Mouse (Mus musculus) urinary bladder, adult 2 months (tissue): ENCODE results near the gene Casp8. TPM values are rescaled to one million over a fixed set of nuclear protein-coding genes. Genes with fewer than 3 reads are reported as not detected.
"Not testable (repeated sequence)": the region's sequence is repeated elsewhere in the genome, so short reads cannot be mapped to it uniquely, and the experiment has no call there.

Source experiments
- DNase-seq: peaks from one replicate; pipeline ENCODE4 v3.0.0; 2022; ENCODE audit warnings: low spot score
- polyA plus RNA-seq: library from polyadenylated mRNA; depleted of rRNA; stranded (reverse); fragments of >200 nt; gene quantifications from 2 replicates; pipeline ENCODE4 v1.2.3, GENCODE M21; 2012; rRNA removed

The Casp8 gene
- 16.2 and 20.7 TPM in 2 replicates for polyA plus RNA-seq

DNA sequence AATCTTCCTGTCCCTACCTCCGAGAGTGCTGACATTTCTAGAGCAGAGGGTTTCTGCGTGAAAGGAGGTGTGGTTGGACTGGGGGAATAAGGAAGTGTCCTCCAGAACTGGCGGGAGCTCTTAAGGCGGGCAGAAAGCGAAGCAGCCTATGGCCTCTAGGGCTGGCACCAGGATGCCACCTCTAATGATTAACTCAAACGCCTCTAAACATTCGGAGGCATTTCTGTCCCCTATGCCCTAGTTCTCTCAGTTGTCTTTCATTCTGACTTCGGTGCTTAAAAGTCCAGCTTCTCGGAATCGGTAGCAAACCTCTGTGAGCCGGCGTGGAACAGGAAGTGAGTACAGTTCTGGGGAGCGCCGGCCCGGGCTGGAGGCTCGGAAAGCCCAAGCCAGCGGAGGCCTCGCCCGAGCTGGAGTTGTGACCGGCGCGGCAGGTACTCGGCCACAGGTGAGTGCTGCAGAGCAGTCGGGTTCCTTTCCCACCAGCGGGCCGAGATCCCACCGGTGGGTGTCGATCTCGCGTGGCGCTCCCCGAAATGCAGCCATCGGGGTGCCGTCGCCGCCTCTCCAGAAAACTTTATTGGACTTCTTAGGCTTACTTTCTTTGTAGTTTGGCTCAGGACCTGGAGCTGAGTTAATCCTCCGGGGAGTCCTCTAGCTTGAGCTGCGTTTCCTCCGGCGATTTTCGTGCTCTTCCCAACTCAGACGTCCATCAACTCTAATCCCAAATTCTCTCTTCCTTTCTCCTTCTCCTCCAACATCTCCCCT lies at the start of gene Casp8:
TSS of gene Casp8 (plus strand) at position 84 of the 768 bp plus-strand sequence.
- DNase-seq = peak; percentile 46

DNA sequence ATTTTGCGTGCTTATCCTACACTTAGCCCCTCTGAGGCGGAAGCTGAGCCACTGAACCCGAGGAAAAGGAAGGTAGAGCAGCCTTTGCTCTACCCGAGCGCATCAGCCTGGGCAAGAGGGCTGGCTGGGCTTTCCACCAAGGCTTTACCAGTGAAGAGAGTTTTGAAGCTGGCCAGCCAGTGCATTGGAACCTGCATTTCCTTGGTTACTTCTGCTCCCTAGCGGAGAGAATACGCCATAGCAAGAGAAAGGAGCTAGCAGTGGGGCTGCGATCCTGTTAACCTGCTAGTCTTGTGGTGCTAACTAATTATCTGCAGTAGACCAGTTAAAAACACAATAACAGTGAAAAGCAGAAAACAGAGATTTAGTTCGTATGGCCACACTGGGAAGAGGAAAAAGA lies 48.3 kb upstream of the Casp8 start:
- no peak for DNase-seq

DNA sequence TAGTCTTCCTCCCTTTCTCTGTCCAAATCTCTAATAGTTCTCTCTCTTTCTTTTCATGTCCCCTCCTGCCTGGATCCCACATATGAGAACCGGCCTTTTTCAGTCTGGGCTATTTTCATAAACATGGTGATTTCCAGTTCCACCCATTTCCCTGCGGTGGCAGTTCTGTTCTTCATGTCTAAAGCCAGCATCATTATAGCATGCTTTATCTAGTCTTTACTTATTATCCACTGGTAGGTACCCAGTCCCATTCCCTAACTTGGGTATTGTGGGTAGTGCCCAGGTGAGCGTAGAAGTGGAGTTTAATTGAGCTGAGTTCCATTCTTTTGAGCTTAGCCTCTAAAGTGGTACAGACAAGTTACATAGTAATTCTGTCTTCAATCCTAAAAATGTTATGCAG lies 35.7 kb upstream of the Casp8 start:
- no peak for DNase-seq

DNA sequence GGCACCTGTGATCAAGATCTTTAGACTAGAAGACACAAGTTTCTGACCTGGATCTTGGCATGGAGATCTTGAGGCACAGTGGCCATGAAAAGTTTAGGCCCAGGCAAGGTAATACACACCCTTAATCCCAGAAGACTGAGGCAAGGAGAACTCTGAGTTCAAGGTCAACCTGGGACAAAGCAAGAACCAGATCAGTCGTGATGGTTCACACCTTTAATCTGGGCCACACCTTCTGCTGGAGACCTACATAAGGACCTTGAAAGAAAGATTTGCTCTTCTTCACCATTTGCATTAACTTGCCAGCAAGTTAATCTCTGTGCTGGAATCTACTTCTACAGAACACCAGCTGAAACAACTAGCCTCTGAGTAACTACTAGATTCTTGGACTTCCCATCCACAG lies 34.6 kb upstream of the Casp8 start:
- DNase-seq = no peak

DNA sequence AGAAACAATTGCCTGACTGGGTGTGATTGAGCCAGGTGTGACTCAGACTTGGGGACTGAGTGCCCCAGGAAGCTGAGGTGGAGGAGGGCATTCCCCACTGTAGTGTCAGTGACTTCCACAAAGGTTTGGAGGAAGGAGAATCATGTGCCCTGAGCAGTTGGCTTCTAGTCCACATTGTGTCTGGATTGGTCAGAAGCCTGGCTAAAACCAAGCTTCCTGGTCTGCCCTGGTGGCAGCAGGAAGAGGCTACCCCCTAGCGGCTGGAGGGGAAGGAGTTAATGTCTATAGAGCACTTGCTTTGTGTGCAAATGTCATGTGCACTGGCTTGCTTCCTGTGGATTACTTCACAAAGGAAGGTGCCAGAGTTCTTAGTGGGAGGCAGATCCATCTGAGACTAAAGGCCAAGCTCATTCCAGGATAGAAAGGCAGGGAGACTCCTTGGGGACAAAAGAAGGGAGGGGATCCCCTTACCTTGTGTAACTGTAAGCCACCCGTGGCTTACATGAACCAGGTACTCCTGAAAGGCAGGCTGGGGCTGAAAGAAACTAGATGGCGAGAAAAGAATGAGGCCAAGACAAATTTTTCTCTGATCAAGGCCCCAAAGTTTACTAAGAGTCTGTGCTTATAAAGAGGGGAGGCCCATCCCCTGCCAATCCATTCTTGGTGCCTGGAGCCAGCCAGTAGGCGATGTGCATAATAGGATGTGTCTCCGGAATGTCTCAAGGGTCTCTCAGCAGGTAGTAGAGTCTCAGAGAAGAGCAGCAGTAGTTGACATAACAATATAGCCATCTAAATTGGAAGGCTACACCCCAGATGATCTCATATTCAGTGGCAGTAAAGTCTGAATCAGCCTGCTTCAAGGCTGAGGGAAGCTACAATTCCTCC lies 33.5 kb upstream of the Casp8 start:
- not testable (repeated sequence) for DNase-seq

DNA sequence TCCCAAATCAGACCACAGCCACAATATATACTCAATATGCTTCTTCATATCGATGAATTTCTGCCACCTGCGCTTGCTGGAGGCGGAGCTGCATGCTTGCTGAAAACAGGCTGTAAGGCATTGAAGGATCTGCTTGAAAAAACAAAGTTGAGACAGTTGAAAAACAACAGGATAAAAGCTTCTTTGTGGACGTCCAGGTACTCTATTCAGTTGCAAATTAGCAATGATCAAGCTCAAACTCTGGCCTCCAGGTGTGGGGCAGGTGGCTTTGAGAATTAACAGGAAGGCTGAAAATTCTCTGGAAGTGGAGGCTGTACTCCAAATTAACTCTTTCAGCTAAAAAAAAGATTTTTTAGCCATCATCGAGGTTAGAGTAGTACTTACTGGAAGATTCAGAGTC lies 32.6 kb upstream of the Casp8 start:
- DNase-seq = no peak

DNA sequence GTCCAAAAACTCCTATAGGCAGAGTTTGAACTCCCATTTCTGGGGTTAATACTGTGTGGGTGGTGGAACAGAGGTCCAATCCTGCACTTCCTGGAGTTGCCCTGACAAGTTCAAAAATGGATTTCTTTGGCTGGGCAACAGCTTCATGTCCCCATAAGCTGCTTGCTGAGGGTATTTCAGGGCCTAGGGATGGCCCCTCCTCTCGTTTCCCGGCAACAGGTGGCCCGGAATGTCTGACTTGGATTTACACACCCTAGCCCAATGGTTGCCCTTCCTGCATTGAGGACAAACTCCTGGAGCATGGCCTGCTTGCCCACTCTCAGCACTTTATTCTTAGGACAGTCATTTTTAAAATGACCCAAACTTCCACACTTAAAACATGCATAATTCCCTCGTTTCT lies 28.7 kb upstream of the Casp8 start:
- DNase-seq = not testable (repeated sequence)

DNA sequence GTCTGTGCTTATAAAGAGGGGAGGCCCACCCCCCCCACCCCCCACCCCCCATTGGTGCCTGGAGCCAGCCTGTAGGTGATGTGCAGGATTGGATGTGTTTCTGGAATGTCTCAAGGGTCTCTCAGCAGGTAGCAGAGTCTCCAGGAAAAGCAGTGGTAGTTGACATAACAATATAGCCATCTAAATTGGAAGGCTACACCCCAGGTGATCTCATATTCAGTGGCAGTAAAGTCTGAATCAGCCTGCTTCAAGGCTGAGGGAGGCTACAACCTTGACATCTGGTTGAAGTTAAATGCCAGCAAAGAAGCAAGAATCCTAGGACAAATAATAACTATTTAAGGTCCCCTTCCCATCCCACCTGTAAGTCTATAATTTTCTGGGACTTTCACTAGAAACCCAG lies 26.0 kb upstream of the Casp8 start:
- no peak for DNase-seq

DNA sequence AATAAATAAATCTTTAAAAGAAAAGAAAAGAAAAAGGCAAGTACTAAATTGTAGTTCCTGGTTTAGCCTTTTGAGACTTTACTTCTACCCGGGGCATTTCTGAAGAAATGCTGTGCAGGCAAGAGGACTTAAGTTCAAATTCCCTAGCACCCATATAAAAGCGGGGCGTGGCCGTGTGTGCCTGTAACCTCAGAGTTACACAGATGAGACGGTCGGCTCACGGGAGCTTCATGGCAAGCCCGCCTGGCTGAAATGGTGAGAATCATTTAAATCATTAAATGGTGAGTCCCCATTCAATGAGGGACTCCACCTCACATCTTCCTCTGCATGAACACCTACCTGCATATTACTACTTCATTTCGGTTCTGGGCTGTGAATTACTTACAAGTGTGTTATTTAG lies 25.5 kb upstream of the Casp8 start:
- DNase-seq = no peak

DNA sequence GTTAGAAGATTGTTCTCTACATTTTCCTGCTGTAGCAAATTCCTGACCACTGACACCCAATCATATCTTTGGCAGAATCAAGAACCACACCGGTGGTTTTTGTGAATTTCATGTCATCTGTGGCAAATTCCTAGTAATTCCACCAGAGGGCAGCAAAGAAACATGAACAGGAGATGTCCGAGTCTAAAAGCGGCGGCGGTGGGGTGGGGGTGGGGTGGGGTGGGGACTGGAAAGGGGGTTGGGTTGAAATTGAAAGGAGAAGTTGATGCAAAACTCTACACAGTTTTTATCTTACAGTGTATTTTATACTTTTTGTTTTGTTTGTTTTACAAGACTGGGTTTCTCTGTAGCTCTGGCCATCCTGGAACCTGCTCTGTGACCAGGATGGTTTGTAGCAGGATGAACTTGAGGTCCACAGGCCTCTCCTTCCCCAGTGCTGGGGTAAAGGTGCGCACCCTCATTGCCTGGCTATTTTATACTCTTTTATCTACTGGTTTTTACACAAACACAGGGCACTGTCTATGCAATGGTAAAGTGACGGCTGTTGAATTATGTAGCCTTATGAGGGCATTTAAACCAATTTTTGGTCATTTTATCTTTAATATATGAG lies 25.0 kb upstream of the Casp8 start:
- DNase-seq = no peak

DNA sequence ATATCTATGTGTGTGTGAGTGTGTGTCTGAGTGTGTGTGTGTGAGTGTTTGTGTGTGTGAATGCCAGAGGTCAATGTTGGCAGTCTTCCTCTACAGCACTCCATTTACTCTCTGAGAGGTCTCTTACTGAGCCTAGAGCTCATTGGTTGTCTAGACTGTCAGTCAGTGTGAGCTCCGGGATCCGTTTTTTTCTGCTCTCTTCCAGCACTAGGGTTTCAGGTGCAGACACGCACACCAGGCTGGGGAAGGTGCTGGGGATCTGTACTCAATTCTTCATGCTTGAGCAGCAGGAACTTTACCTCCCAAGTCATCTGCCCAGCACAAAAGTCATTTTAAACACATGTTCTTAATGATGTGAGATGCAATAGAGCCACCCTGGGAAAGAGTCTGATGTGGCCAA lies 23.1 kb upstream of the Casp8 start:
- no peak for DNase-seq

DNA sequence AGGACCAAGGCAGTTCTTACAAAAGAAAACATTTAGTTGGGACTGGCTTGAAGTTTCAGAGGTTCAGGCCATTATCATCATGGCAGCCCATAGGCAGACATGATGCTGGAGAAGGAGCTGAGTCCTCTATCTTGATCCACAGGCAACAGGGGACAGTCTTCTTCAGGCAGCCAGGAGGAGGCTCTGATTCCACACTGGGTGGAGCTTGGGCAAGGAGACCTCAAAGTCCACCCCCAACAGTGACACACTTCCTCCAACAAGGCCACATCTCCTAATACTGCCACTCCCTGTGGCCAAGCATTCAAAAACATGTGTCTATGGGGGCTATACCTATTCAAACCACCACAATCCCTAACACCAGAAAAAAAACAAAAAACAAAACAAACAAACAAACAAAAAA lies 21.9 kb upstream of the Casp8 start:
- no peak for DNase-seq

DNA sequence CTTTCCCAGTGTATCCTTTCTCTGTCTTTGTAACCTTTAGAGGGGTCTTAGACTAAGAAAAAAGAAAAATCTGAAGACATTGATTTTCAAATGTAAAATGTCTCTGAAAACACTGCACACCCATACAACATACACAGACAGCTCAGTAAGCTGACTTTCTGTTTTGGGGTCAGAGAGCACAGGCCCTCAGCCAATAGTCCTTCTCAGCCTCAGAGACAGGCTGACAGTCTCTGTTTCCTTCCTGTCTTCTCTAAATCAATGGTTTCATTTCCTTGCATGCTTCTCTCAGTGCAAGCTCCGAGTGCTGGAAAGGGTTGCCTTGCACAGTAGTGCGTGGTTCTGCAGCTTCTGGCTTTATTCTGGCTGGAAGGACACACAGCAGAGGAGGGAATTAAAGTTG lies 21.3 kb upstream of the Casp8 start:
- no peak for DNase-seq

DNA sequence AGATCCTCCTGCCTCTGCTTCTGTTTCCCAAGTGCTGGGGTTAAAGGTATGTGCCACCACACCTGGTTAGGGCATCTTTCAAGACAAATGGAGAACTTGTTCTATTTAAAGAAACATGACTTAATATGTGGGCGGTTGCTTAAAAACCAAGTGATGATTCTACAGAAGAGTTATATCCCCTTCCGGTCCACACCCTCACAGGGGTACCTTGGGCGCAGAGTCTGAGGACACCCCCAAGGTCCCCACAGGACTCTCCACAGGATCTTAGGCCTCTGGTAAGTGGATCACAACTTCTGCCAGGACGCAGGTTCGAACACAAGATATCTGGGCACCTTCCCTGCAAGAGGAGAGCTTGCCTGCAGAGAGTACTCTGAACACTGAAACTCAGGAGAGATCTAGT lies 19.8 kb upstream of the Casp8 start:
- no peak for DNase-seq

DNA sequence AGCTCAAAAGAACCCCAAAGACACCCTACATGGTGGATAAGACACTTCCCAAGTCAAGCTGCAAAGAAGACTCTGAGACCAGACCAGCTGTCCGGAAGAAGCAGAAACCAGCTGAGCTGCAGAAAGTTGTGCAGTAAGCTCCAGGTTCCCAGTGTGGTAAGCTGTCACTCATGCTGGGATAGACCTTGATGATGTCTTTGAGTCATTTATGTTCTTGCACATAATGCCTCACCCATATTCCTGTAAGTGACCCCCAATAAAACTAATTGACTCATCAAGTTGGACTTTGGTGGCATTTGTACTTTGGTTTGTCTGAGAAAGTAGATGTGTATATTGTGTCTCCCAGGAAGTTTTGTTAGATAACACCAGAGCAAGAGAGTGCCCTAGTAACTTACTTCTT lies 17.6 kb upstream of the Casp8 start:
- DNase-seq = no peak

DNA sequence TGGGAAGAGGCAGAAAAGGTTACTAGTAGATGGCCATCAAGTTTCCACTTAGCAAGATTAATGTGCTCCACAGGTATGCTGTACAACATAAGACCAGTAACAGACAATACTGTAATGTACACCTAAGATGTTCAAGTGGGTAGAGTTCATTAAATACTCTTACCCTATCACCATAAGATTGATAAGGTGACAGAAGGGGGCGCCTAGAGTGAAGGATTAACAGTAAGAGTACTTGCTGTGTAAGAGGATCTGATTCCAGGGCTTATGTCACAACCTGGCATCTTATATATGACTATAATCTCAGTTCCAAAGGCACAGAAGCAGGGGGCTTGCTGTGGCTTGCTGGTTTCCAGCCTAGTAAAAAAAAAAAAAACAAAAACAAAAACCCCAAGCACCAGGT lies 16.9 kb upstream of the Casp8 start:
- no peak for DNase-seq

DNA sequence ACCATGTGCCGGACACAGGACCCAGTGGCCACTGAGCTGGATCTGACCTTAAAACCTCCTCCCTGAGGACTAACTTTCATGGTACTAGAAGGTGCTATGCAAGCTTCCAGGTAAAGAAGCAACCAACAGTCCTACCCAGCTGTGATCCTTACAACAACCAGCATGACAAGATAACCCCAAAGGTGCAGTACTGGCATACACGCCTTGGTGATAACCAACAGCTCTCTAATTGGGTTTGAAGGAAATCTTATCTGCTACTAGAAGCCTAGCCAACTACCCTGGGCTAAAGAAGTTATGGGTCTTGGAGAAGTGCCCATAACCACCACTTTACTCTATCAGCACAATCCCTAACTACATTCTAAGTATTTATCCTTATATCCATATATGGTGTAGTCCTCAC lies 8.9 kb upstream of the Casp8 start:
- no peak for DNase-seq

DNA sequence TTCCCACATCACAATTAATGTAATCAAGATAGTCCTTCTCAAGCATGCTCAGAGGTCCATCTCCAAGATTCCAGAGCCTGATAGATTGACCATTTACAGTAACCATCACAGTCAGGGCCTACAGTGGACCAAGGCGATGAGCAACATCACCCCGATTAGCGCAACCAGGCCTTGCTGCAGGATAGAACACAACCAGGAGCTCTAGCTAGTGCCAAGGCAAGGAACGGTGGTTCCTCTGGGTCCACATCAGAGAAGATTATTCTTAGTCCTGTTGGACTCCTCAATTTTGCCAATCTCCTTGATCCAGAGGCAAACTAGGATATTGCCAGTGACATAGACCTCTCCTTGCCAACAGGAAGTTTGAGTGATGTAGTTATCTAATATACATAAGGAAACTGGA lies 6.8 kb upstream of the Casp8 start:
- no peak for DNase-seq

DNA sequence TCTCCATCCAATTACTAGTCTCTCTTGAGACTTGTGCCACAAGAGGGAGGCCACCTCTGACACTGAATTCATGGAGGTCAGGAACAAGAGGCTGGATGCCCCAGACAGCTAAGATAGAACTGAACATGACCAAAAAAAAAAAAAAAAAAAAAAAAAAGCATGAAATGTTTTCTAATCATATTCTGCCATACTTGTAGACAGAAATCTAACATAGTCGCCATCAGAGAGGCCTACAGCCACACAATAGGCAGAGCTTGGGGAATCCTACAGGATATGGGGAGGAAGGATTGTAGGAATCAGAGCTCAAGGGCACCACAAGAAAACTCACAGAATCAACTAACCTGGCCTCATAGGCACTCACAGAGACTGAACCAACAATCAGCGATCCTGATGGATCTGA lies 469 bp upstream of the Casp8 start:
- no peak for DNase-seq

DNA sequence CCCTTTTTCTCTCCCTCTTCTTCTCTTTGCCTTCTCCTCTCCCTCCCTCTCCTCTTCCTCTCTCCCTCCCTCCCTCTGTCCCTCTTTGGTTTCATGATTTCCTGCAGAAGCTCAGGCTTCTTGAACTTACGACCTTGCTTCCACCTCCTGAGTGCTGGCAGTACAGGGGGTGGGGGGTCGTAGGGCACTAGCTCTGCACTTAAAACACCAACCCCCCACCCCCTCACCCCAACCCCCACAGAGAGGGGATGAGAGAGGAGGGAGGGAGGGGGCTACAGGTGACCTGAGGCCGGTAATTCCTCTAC lies 837 bp downstream of the Casp8 start:
- no peak for DNase-seq

DNA sequence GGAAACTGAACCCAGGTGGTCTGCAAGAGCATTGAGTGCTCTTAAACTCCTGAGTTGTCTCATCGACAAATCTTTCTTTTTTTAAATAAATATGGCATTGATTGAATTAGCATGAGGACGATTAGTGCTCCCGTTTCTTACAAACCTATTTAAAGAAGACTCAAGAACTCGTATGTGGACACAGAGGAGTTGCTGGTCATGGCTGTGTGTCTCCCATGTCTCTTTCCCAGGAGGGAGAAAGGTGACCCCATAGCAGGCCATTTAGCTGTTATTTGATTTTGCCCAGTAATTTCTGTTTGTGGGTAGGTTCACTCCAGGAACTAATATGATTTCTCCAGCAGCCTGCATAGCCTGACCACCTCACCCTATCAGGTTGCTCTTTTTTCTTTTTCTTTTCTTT lies 1.7 kb downstream of the Casp8 start:
- no peak for DNase-seq

DNA sequence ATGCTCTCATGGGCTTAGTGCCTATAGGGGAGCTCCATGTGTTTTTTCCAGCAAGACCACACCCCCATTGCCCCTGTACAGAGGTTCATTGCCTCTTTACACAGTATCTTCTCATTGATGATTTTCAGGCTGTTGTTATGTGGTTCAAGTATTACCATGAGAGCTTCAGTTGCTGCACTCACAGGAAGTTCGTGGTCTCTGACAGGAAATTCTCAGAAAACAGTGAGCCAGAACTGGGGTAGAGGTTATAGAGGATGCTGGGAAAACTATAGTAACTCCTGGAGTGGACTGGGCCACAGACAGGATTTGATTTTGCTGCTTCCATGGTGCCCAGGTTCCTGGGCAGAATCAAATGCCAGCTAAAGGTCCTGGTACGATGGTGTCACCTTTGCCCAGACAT lies 2.2 kb downstream of the Casp8 start:
- no peak for DNase-seq

DNA sequence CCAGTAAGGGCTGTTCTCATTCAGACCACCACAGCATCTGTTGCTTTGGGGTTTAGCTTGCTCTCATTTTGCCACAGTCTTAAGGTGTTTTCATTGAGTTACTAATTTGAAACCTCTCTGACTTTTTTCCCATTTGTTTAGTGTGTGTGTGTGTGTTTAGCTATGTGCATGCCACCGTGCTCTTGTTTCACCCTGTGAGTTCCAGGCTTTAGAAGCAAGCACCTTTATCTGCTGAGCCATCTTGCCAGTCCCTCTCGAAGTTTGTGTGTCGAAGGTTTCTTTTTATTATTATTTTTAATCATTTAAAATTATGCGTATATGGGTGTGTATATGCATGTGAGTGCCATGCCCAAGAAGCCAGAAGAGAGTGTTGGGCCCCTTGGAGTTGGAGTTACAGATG lies 3.7 kb downstream of the Casp8 start:
- DNase-seq = no peak
